Mouse (Mus musculus): ENCODE results near the gene Fbxo40. TPM values are rescaled to one million over a fixed set of nuclear protein-coding genes. Genes with fewer than 3 reads are reported as not detected.

Fbxo40 gene
- polyA plus RNA-seq, 1 experiment from 2014 or later: 10.4 TPM

GRCm38 (mm10) chr16:36946459-36947159 is 43.7 kb downstream of the Fbxo40 start:
- no peak overlapping the region for H3K4me3 ChIP-seq
- 80% methylated on average over 8 of the region's 8 CpGs for WGBS
- H3K9ac ChIP-seq: no peak overlapping the region
- no peaks in the 10 kb centered on the region for H3K4me1 ChIP-seq (replicated peaks)
- no peaks in the 10 kb centered on the region for H3K27me3 ChIP-seq (replicated peaks)
- H3K9me3 ChIP-seq (replicated peaks): no peaks in the 10 kb centered on the region
- no peak overlapping the region for H3K27ac ChIP-seq (ENCODE audit: poor library complexity, severe bottlenecking)
- no peak overlapping the region for H3K4me2 ChIP-seq
- no peaks in the 10 kb centered on the region for H3K36me3 ChIP-seq
- no peak for ATAC-seq (ENCODE audit: insufficient number of reproducible peaks, low FRiP score)

GRCm38 (mm10) chr16:36944895-36945424 is 45.3 kb downstream of the Fbxo40 start:
- H3K9ac ChIP-seq: no peak overlapping the region
- no peaks in the 10 kb centered on the region for H3K27me3 ChIP-seq (replicated peaks)
- H3K9me3 ChIP-seq (replicated peaks): no peaks in the 10 kb centered on the region
- H3K4me1 ChIP-seq (replicated peaks): 0 out of 2 replicates have a peak, but pooled peaks cover 3% of the 10 kb centered on the region
- no peak overlapping the region for H3K27ac ChIP-seq (ENCODE audit: poor library complexity, severe bottlenecking)
- H3K4me3 ChIP-seq: no peak overlapping the region
- no peak overlapping the region for H3K4me2 ChIP-seq
- no peaks in the 10 kb centered on the region for H3K36me3 ChIP-seq
- no peak for ATAC-seq (ENCODE audit: insufficient number of reproducible peaks, low FRiP score)
- 67% methylated on average over 12 of the region's 12 CpGs for WGBS

DNA sequence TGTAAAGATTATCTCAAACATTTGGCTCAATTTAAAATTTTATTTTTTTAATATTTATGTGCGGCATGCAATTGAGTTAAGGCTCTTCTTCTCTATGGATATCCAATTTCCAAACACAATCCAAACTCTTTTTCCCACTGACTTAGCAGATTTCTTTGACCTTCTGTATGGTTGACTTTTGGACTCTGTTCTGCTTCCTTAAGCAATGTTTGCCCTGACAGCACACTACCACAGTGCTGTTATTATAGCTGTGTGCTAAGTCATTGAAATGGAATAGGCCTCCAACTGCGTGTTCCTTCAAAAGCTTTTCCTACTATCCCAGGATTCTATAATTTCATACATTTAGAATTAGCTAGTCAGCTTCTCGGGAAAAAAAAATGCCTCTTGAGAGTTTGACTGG is 46.7 kb downstream of the Fbxo40 start:
- Histone ChIP-seq H3K36me3 (no peaks in the 10 kb centered on the region), H3K27me3 (replicated peaks) (no peaks in the 10 kb centered on the region), H3K4me2 (no peak overlapping the region), H3K4me3 (no peak overlapping the region), H3K27ac (ENCODE audit: poor library complexity, severe bottlenecking) (no peak overlapping the region), H3K9me3 (replicated peaks) (no peaks in the 10 kb centered on the region), H3K9ac (no peak overlapping the region), H3K4me1 (replicated peaks) (0 out of 2 replicates have a peak, but pooled peaks cover 3% of the 10 kb centered on the region)
- WGBS: 88% methylated on average over 3 of the region's 3 CpGs
- ATAC-seq (ENCODE audit: insufficient number of reproducible peaks, low FRiP score): no peak

DNA sequence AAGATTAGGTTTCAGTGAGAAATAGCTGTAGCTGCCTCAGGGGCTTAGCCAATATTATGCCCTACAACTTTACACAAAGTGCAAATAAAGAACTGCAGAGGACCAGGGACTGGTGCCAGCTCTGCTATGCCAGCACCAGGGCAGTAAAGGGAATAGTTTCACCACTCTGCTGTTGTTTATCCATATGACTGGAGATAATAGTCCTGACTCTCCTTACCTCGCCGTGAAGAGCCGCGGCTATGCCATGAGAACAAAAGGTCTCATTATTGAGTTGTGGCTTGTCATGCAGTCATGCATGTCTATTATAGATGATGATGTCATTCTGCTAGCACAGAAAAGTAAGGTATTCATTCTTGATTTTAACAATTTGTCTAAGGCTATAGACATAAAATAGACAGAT is 48.4 kb downstream of the Fbxo40 start:
- no peak overlapping the region for H3K4me3 ChIP-seq
- WGBS: 80% methylated on average over 4 of the region's 4 CpGs
- no peaks in the 10 kb centered on the region for H3K27me3 ChIP-seq (replicated peaks)
- H3K9ac ChIP-seq: no peak overlapping the region
- H3K4me1 ChIP-seq (replicated peaks): 0 out of 2 replicates have a peak, but pooled peaks cover 3% of the 10 kb centered on the region
- H3K9me3 ChIP-seq (replicated peaks): no peaks in the 10 kb centered on the region
- no peak overlapping the region for H3K27ac ChIP-seq (ENCODE audit: poor library complexity, severe bottlenecking)
- H3K4me2 ChIP-seq: no peak overlapping the region
- no peak for ATAC-seq (ENCODE audit: insufficient number of reproducible peaks, low FRiP score)
- H3K36me3 ChIP-seq: no peaks in the 10 kb centered on the region

DNA sequence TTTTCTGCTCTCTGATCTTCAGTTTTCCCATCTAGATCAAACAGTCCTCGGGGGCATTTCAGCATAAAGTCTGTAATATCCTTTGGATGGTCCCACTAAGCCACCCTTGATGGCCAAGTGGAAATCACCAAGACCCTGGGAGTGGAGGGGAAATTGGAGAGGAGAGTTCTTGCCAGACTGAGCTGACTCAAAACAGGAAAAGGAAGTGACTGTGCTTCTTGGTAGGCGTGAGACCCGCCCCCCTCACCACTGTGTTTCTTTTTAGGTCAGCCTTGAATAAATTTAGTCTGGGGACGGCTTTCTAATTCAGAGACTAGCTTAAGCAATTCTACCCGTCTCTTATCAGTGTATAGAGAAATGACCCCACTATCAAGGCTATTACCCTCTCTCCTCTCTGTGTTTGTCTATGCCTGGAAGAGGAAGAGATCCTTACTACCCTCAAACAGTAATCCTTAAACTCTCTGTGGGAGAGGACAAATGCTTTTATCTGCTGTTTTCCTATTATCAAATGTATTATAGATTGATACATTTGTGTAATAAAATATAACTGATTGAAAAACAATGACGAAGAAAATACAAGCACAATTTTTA is 49.0 kb downstream of the Fbxo40 start:
- Histone ChIP-seq H3K9ac (no peak overlapping the region), H3K4me2 (no peak overlapping the region), H3K27me3 (replicated peaks) (no peaks in the 10 kb centered on the region), H3K27ac (ENCODE audit: poor library complexity, severe bottlenecking) (no peak overlapping the region), H3K9me3 (replicated peaks) (no peaks in the 10 kb centered on the region), H3K4me1 (replicated peaks) (0 out of 2 replicates have a peak, but pooled peaks cover 3% of the 10 kb centered on the region), H3K4me3 (no peak overlapping the region), H3K36me3 (no peaks in the 10 kb centered on the region)
- ATAC-seq (ENCODE audit: insufficient number of reproducible peaks, low FRiP score): 0 out of 2 replicates have a peak, but pooled peaks have one; percentile 33
- 57% methylated on average over 6 of the region's 6 CpGs for WGBS

DNA sequence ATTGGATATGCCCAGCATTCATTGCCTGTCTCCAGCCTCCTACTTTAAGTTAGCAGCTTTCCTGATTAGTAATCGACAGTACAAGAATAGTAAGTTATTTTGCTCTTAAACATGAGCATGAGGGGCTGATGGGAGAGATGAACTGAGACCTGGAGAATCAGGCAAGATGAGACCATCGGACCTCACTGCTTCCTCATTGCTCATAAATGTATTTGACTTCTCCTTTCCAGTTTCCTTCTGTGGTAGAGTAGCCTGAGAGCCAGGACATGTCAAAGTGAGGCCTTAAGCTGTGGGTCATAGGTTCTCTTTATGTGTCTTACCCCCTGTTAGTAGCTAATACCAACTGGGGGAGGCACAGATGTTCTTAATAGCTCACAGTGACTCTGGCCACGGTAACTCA is 54.5 kb downstream of the Fbxo40 start:
- no peak overlapping the region for H3K4me2 ChIP-seq
- peaks cover 25% of the 10 kb centered on the region for H3K36me3 ChIP-seq
- H3K9ac ChIP-seq: no peak overlapping the region
- no peak overlapping the region for H3K27ac ChIP-seq (ENCODE audit: poor library complexity, severe bottlenecking)
- peaks cover 12% of the 10 kb centered on the region; the same call in 1 of the 2 replicates for H3K4me1 ChIP-seq (replicated peaks)
- 77% methylated on average over 3 of the region's 3 CpGs for WGBS
- no peaks in the 10 kb centered on the region for H3K9me3 ChIP-seq (replicated peaks)
- H3K27me3 ChIP-seq (replicated peaks): no peaks in the 10 kb centered on the region
- no peak for ATAC-seq (ENCODE audit: insufficient number of reproducible peaks, low FRiP score)
- H3K4me3 ChIP-seq: no peak overlapping the region

- peak within 1 kb of the TSS; percentile 36; the same call in 1 of the 2 replicates for H3K27ac ChIP-seq (ENCODE audit: poor library complexity, severe bottlenecking)
- peaks cover 32% of the 10 kb centered on the region for H3K36me3 ChIP-seq
- H3K9ac ChIP-seq: no peak within 1 kb of the TSS
- no peak for ATAC-seq (ENCODE audit: insufficient number of reproducible peaks, low FRiP score)
- H3K4me3 ChIP-seq: no peak within 1 kb of the TSS
- H3K9me3 ChIP-seq (replicated peaks): no peaks in the 10 kb centered on the region
- no peaks in the 10 kb centered on the region for H3K27me3 ChIP-seq (replicated peaks)
- peaks cover 12% of the 10 kb centered on the region; the same call in 1 of the 2 replicates for H3K4me1 ChIP-seq (replicated peaks)
- WGBS: 65% methylated on average over 7 of the region's 7 CpGs
- peak within 1 kb of the TSS; percentile 0; the same call in 1 of the 2 replicates for H3K4me2 ChIP-seq
These were observed 55.2 kb downstream of the Fbxo40 start, which contains the start of gene Hcls1 for GRCm38 (mm10) chr16:36934841-36935620. Gene Hcls1, plus strand, starts transcription at chr16:36934983.

DNA sequence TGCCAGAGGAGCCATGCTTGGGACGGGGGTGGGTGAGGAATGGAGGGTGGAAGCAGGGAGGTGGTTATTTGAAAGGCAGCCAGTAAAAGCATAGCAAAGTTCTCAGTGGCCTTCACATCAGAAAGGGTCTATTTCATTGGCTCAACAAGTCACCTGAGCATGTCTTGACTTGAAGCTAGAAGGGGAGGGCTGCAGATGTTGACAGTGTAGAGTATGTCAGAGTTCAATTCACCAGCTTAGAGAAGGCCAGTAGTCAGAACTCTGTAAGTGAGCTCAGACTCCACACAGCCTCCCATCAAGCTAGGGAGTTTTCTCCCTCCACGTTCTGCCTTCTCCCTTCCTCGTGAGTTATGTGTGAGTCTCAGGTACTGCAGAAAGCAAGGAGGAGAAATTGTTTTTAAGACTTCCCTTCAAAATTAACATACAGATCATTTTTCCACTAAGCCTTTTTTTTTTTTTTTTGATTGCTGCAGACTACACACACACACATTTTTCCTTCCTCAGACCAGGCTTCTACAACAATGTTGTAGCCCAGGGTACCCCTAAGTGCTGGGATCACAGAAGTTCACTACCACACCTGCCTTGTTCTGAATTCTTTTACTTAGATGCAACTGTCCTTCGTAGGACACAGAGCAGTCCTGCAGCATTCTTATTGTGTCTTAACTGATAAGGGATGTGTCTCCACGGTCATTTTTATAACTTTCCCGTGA is 56.0 kb downstream of the Fbxo40 start:
- Histone ChIP-seq H3K27me3 (replicated peaks) (no peaks in the 10 kb centered on the region), H3K4me3 (no peak overlapping the region), H3K9ac (no peak overlapping the region), H3K4me1 (replicated peaks) (peaks cover 12% of the 10 kb centered on the region; the same call in 1 of the 2 replicates), H3K36me3 (peaks cover 40% of the 10 kb centered on the region), H3K9me3 (replicated peaks) (no peaks in the 10 kb centered on the region), H3K27ac (ENCODE audit: poor library complexity, severe bottlenecking) (peak overlapping the region; percentile 36; the same call in 1 of the 2 replicates), H3K4me2 (0 out of 2 replicates have a peak overlapping the region, but pooled peaks have one; percentile 0)
- 36% methylated on average over 6 of the region's 6 CpGs for WGBS
- peak; percentile 58; the same call in 1 of the 2 replicates for ATAC-seq (ENCODE audit: insufficient number of reproducible peaks, low FRiP score)

GRCm38 (mm10) chr16:36932546-36932945 is 57.7 kb downstream of the Fbxo40 start:
- peaks cover 56% of the 10 kb centered on the region for H3K36me3 ChIP-seq

DNA sequence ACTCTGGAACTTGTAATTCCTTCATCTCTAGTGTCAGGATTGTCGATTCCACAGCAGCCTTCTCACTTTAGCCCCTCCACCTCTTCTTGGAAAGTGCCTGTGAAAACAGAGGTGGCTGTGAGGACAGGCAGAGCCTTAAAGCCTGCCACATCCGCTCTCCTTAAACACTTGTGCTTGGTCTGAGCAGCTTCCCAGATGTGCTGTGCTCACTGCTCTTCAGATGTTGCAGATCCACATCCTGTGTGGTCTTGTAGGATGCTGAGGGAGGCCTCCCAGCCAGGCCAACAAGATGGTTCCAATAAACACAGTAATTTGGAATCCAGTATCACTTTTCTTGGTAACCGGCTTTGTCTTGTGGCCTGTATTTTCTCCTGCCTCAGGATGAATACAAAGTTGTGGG is 58.3 kb downstream of the Fbxo40 start:
- Histone ChIP-seq H3K9ac (no peak overlapping the region), H3K27me3 (replicated peaks) (no peaks in the 10 kb centered on the region), H3K4me3 (no peak overlapping the region), H3K36me3 (peaks cover 62% of the 10 kb centered on the region), H3K4me2 (no peak overlapping the region), H3K27ac (ENCODE audit: poor library complexity, severe bottlenecking) (no peak overlapping the region), H3K4me1 (replicated peaks) (peaks cover 12% of the 10 kb centered on the region; the same call in 1 of the 2 replicates), H3K9me3 (replicated peaks) (no peaks in the 10 kb centered on the region)
- ATAC-seq (ENCODE audit: insufficient number of reproducible peaks, low FRiP score): no peak
- WGBS: 82% methylated on average over 3 of the region's 3 CpGs

More at GRCm38 (mm10) chr16:36932546-36932945, 57.7 kb downstream of the Fbxo40 start:
- no peak overlapping the region for H3K4me2 ChIP-seq
- no peaks in the 10 kb centered on the region for H3K9me3 ChIP-seq (replicated peaks)
- peaks cover 12% of the 10 kb centered on the region; the same call in 1 of the 2 replicates for H3K4me1 ChIP-seq (replicated peaks)
- H3K27me3 ChIP-seq (replicated peaks): no peaks in the 10 kb centered on the region
- ATAC-seq (ENCODE audit: insufficient number of reproducible peaks, low FRiP score): no peak
- no peak overlapping the region for H3K4me3 ChIP-seq
- H3K9ac ChIP-seq: no peak overlapping the region
- H3K27ac ChIP-seq (ENCODE audit: poor library complexity, severe bottlenecking): no peak overlapping the region
- WGBS: 88% methylated on average over 6 of the region's 6 CpGs
